Mouse (Mus musculus): ENCODE measurements around the gene Mrpl58. TPM values are rescaled to one million over a fixed set of nuclear protein-coding genes. Genes with fewer than 3 reads are reported as not detected.

The Mrpl58 gene
- polyA plus RNA-seq, 1 experiment from 2014 or later = 204 TPM

DNA sequence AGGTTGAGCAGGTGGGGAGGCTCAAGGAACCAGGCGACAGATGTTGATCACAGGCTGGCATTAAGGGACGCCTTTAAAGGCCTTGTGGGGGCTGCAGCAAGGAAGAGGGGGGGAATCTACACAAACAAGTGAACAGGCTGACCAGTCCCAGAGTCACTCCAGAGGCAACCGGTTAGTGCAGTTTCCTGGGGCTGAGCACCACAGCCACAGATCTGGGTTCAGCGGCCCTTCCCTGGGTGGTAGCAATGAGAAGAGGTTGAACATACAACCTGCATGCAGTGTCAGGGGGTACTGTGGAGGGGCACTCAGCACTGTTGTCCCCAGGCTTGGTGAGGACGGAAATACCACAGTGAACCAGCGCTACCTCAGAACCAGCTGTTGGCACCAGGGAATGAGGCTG lies 29.8 kb downstream of the Mrpl58 start:
- no peak overlapping the region for H3K4me3 ChIP-seq (replicated peaks)
- peaks cover 46% of the 10 kb centered on the region for H3K36me3 ChIP-seq
- no peak overlapping the region for H3K9ac ChIP-seq
- peaks cover 22% of the 10 kb centered on the region for H3K4me1 ChIP-seq
- peak overlapping the region; percentile 29 for H3K27ac ChIP-seq
- H3K9me3 ChIP-seq (replicated peaks) = no peaks in the 10 kb centered on the region
- no peak for ATAC-seq (replicated peaks; ENCODE audit: low FRiP score)
- WGBS = 75% methylated on average over 6 of the region's 6 CpGs
- H3K4me2 ChIP-seq = no peak overlapping the region
- no peaks in the 10 kb centered on the region for H3K27me3 ChIP-seq

DNA sequence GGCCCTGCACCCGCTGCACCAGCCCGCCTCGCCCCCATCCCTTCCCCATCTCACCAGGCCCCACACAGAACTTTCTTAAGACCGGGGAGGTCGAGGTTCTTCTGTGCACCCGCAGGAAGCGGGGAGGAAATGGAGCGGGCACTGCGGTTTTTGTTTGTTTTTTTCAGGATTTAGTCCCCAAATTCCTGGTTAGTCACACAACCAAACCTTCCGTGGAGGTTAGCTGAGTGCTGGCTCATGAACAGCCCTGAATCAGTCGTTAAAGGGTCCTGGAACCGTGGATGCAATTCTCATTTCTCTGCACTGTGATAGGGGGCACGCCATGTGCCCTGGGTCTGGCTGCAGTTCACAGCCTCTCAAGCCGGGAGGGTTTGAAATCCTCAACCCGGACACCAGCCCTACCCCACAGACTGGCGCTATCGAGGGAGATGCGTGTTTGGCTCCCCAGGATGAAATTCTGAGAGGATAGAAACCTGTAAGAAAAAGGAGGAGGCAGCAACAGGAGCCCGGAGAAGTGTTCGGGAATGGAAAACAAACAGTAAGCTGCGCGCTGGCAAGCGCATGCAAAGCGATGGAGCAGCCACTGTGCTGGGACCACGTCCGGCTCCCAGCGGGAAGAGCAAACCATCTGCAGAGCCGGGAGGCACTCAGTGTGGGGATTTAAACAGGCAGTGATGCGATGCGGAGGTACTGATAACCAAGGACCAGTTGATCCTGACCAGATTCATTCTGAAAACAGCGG lies 32.2 kb downstream of the Mrpl58 start:
- peak; percentile 49 for ATAC-seq (replicated peaks; ENCODE audit: low FRiP score)
- peaks cover 21% of the 10 kb centered on the region for H3K4me1 ChIP-seq
- H3K27me3 ChIP-seq = no peaks in the 10 kb centered on the region
- H3K4me3 ChIP-seq (replicated peaks) = peak overlapping the region; percentile 37
- H3K36me3 ChIP-seq = peaks cover 23% of the 10 kb centered on the region
- 5% methylated on average over 31 of the region's 31 CpGs for WGBS
- H3K27ac ChIP-seq = peak overlapping the region; percentile 63; the same call in 1 of the 2 replicates
- peak overlapping the region; percentile 65 for H3K4me2 ChIP-seq
- peak overlapping the region; percentile 48 for H3K9ac ChIP-seq
- no peaks in the 10 kb centered on the region for H3K9me3 ChIP-seq (replicated peaks)

DNA sequence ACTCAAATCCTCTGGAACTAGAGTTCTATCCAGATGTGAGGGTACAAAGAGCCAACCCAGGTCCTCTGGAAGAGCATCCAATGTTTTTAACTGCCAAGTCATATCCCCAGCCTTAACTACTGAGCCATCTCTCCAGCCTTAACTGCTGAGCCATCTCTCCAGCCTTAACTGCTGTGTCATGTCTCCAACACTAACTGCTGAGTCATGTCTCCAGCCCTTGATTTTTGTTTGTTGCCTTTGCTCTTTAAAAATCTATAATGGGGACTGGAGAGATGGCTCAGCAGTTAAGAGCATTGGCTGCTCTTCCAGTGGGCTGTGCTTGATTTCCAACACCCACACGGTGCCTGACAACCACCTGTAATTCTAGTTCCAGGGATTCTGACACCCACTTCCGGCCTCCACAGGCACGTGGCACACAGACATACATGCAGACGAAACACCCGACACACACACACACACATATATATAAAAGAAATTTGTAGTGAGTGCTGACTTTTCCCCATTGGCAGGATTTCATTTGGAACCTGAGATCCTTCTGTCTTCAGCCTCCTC lies 34.1 kb downstream of the Mrpl58 start:
- no peak for ATAC-seq (replicated peaks; ENCODE audit: low FRiP score)
- no peaks in the 10 kb centered on the region for H3K9me3 ChIP-seq (replicated peaks)
- WGBS = 66% methylated on average over 5 of the region's 5 CpGs

DNA sequence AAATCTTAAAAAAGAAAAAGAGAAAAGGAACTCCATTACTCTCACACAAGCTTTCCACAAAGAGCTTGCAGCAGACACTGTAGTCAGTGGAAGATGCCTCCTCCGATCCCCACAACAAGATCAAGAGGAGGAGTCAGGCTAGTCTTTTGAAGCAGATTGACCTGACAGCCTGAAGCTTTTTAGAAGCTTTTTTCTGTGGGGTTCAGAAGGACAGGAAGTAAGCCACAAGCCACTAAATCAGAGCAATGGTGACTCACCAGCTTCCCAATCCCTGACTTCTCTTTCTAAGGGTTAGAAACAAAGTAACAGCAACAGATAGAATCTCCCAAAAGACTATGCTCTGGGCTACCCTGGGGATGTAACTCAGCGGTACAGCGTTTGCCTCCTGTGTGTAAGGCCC lies 35.8 kb downstream of the Mrpl58 start:
- Histone ChIP-seq H3K4me3 (replicated peaks) (no peak overlapping the region), H3K9ac (no peak overlapping the region), H3K4me1 (peaks cover 21% of the 10 kb centered on the region), H3K4me2 (no peak overlapping the region), H3K36me3 (no peaks in the 10 kb centered on the region), H3K27ac (no peak overlapping the region), H3K9me3 (replicated peaks) (no peaks in the 10 kb centered on the region), H3K27me3 (no peaks in the 10 kb centered on the region)
- ATAC-seq (replicated peaks; ENCODE audit: low FRiP score) = no peak
- 71% methylated on average over 3 of the region's 3 CpGs for WGBS

More for the DNA sequence above, 34.1 kb downstream of the Mrpl58 start:
- Histone ChIP-seq H3K4me2 (no peak overlapping the region), H3K4me1 (peaks cover 21% of the 10 kb centered on the region), H3K36me3 (peaks cover 4% of the 10 kb centered on the region; the same call in 1 of the 2 replicates), H3K4me3 (replicated peaks) (no peak overlapping the region), H3K9ac (no peak overlapping the region), H3K27me3 (no peaks in the 10 kb centered on the region), H3K27ac (no peak overlapping the region)

DNA sequence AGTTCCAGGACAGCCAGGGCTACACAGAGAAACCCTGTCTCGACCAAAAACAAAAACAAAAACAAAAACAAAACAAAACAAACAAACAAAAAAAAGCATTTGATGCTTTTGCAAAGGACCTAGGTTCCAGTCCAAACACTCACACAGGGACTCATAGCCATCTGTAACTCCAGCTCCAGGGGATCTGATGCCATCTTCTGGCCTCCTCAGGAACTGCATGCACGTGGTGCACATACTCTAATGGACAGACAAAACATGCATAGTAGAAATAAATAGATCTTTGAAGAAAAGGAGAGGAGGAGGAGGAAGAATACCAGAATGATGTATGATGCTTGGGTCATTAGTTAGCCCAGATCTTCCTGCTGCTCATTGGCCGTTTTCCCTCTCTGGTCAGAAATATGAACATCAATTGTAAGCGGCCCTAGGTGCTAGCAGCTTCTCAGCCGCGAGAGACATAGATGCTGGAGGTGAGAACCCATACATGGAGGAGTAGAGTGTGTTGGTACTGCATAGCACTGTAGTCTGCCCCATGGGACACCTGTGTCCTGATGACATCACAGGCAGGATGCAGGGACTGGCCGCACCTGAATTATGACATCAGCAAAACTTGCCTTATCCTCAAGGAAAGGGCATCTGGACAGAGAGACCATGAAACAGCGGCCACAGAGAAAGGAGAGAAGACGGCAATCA lies 36.5 kb downstream of the Mrpl58 start, which contains the start of gene Trim80:
Trim80 (plus strand) TSS at position 640 of the 690 bp plus-strand sequence.
- Histone ChIP-seq H3K9ac (no peak within 1 kb of the TSS), H3K4me1 (peaks cover 14% of the 10 kb centered on the region), H3K36me3 (no peaks in the 10 kb centered on the region), H3K27ac (no peak within 1 kb of the TSS), H3K9me3 (replicated peaks) (no peaks in the 10 kb centered on the region), H3K27me3 (no peaks in the 10 kb centered on the region), H3K4me2 (no peak within 1 kb of the TSS), H3K4me3 (replicated peaks) (no peak within 1 kb of the TSS)
- ATAC-seq (replicated peaks; ENCODE audit: low FRiP score) = no peak
- 93% methylated on average over 9 of the region's 9 CpGs for WGBS

DNA sequence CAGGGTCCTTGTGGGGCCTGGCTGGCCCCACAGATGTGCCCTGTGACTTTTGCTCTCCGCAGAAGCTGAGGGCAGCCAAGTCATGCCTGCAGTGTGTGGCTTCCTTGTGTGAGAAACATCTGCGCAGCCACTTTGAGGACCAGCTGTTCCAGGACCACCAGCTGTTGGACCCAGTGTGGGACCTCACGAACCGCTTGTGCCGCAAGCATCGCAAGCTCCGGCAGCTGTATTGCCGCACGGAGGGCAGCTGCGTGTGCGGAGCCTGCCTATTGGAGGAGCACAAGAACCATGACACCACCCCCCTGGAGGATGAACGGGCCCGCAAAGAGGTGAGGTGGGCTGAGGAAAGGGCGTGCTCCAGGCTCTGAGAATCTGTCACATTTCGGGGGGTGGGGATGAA lies 37.9 kb downstream of the Mrpl58 start:
- Histone ChIP-seq H3K36me3 (no peaks in the 10 kb centered on the region), H3K9ac (no peak overlapping the region), H3K27me3 (no peaks in the 10 kb centered on the region), H3K4me3 (replicated peaks) (no peak overlapping the region), H3K4me1 (peaks cover 4% of the 10 kb centered on the region), H3K9me3 (replicated peaks) (no peaks in the 10 kb centered on the region), H3K27ac (no peak overlapping the region), H3K4me2 (no peak overlapping the region)
- no peak for ATAC-seq (replicated peaks; ENCODE audit: low FRiP score)
- 56% methylated on average over 15 of the region's 15 CpGs for WGBS

DNA sequence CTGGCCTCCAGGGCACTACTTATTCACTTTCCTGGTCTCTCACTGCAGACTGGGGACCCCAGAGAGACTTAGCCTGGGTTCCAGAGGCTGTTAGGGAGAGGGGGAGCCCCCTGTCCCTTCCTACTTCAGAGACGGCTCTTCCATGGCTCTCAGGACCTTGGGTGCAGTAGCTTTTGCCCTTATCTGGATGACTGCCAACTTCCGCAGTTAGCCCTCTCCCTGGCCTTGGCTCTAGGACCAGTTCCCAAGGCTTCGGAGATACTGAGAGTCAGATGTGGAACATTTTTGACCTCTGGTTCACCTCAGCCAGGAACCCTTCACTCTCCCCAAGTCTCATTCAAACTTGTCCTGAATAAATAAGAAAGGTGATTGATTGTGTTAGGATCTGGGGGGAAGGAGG lies 43.4 kb downstream of the Mrpl58 start:
- ATAC-seq (replicated peaks; ENCODE audit: low FRiP score) = no peak

DNA sequence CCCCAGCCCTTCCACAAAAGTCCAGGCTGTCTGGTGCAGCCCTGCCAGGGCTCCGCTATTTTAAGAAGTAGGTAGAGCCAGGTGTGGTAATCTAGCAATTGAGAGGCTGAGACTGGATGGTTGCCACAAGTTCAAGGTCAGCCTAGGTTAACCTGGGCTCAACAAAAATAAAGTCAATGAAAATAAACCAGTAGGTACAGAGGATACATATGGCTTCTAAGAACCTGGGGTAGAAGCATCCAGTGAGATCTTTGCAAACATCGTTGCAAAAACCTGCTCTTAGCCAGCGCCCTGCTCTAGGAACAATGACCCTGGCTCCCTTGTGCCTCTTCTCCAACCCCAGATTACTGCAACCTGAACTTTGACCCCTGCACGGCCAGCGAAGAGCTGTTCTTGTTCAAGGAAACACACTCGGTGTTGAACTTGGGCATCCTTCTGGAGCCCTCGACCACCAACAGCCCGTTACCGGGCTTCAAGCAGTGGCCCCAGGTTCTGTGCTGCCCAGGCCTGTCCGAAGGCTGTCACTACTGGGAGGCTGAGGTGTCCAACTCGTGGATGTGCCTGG lies 43.9 kb downstream of the Mrpl58 start:
- Histone ChIP-seq H3K4me3 (replicated peaks) (no peak overlapping the region), H3K9me3 (replicated peaks) (no peaks in the 10 kb centered on the region), H3K9ac (no peak overlapping the region), H3K4me1 (peaks cover 44% of the 10 kb centered on the region), H3K27ac (peak overlapping the region; percentile 91), H3K36me3 (no peaks in the 10 kb centered on the region), H3K27me3 (no peaks in the 10 kb centered on the region), H3K4me2 (no peak overlapping the region)
- no peak for ATAC-seq (replicated peaks; ENCODE audit: low FRiP score)
- whole genome bisulfite sequencing = 79% methylated on average over 11 of the region's 11 CpGs

More for the DNA sequence above, 43.4 kb downstream of the Mrpl58 start:
- Histone ChIP-seq H3K9me3 (replicated peaks) (no peaks in the 10 kb centered on the region), H3K4me1 (peaks cover 44% of the 10 kb centered on the region), H3K4me2 (no peak overlapping the region), H3K27ac (peak overlapping the region; percentile 91), H3K9ac (no peak overlapping the region), H3K36me3 (no peaks in the 10 kb centered on the region), H3K27me3 (no peaks in the 10 kb centered on the region), H3K4me3 (replicated peaks) (no peak overlapping the region)
- 45% methylated on average over 3 of the region's 3 CpGs for WGBS

DNA sequence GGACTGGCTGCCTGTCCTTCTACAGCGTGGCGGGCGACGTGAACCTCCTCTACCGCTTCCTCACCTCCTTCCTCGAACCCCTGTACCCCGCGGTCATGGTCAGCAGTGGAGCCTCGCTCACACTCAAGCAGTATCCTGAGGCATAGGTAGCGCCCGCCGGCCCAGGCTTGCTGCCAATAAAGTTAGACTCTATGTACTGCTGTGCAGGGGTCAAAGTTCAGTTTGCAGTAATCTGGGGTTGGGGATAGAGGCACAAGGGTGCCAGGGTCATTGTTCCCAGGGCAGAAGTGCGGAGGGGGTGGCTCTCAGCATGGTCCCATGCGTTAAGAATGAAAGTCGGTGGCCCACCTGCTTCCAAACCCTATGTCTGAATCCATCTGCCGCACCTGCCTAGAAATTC lies 44.5 kb downstream of the Mrpl58 start:
- Histone ChIP-seq H3K4me2 (no peak overlapping the region), H3K9ac (no peak overlapping the region), H3K36me3 (no peaks in the 10 kb centered on the region), H3K9me3 (replicated peaks) (no peaks in the 10 kb centered on the region), H3K4me3 (replicated peaks) (no peak overlapping the region), H3K27me3 (no peaks in the 10 kb centered on the region), H3K4me1 (peaks cover 44% of the 10 kb centered on the region), H3K27ac (peak overlapping the region; percentile 91)
- 86% methylated on average over 16 of the region's 16 CpGs for WGBS
- ATAC-seq (replicated peaks; ENCODE audit: low FRiP score) = no peak

DNA sequence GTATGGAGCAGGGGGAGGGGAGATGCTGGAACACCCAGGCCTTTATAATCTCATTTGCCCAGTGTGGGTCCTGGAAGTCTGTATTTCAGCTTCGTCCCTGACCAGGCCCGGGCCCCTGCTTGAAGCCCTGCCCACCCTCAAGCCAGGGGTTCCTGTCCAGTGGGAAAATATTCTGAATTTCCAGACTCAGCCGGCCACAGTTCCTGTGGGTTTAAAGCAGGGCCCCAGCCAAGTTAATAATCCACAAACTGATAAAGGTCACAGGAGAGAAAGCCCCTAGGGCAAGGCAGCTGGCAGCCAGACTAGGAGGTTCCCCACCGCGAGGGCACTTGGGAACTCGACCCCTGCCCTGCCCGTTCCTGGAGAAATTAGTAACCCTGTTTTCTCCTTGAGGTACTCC lies 45.4 kb downstream of the Mrpl58 start:
- no peaks in the 10 kb centered on the region for H3K27me3 ChIP-seq
- peak overlapping the region; percentile 91 for H3K27ac ChIP-seq
- ATAC-seq (replicated peaks; ENCODE audit: low FRiP score) = peak; percentile 77

DNA sequence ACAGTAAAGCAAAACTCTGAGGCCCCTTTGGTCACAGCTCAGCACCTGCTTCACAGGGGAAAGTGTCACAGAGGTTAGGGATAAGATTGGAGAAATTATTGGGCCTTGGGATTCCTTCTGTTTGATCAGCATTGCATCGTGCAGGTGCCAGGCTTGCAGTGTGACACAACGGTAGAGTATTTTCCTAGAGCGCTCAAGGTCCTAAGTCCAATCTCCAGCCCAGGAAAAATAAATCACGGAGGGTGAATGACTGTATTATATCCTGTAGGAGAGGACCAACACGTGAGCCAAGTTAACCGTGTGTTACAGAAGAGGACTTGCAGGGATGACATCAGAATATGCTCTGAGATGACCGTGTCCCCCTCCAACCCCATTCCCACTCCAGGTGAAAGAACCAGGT lies 46.6 kb downstream of the Mrpl58 start:
- Histone ChIP-seq H3K9ac (no peak overlapping the region), H3K9me3 (replicated peaks) (0 out of 2 replicates have a peak, but pooled peaks cover 2% of the 10 kb centered on the region), H3K36me3 (no peaks in the 10 kb centered on the region), H3K27ac (peak overlapping the region; percentile 91), H3K4me2 (no peak overlapping the region), H3K4me1 (peaks cover 48% of the 10 kb centered on the region), H3K4me3 (replicated peaks) (no peak overlapping the region), H3K27me3 (no peaks in the 10 kb centered on the region)
- ATAC-seq (replicated peaks; ENCODE audit: low FRiP score) = no peak
- WGBS = 67% methylated on average over 7 of the region's 7 CpGs

More for the DNA sequence above, 45.4 kb downstream of the Mrpl58 start:
- Histone ChIP-seq H3K36me3 (no peaks in the 10 kb centered on the region), H3K4me3 (replicated peaks) (no peak overlapping the region), H3K9ac (no peak overlapping the region), H3K4me2 (no peak overlapping the region), H3K4me1 (peaks cover 48% of the 10 kb centered on the region), H3K9me3 (replicated peaks) (no peaks in the 10 kb centered on the region)
- 46% methylated on average over 7 of the region's 7 CpGs for WGBS

DNA sequence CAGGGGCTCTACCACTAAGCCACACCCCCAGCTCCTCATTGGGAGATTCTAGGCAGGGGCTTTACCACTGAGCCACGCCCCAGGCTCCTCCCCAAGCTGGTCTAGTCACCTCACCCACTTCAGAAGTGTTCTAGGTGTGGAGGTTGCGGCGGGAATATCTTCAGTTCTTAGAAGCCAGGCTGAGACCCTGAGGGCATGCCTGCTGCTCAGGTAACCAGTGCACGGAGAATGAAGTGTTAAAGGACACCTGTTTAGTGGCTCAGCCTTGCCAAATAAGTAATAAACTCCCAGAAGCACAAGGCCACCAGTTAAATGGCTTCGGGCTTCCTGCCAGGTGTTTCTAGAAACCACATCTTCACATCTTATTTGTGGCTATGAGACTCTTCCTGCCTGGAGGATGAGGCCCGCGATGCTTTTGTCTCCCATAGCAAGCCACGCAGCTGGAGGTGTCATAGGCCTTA lies 48.3 kb downstream of the Mrpl58 start:
- Histone ChIP-seq H3K4me2 (no peak overlapping the region), H3K4me1 (peaks cover 42% of the 10 kb centered on the region), H3K27me3 (no peaks in the 10 kb centered on the region), H3K9ac (no peak overlapping the region), H3K9me3 (replicated peaks) (0 out of 2 replicates have a peak, but pooled peaks cover 2% of the 10 kb centered on the region), H3K27ac (0 out of 2 replicates have a peak overlapping the region, but pooled peaks have one; percentile 37), H3K4me3 (replicated peaks) (no peak overlapping the region), H3K36me3 (no peaks in the 10 kb centered on the region)
- 80% methylated on average over 8 of the region's 8 CpGs for WGBS
- ATAC-seq (replicated peaks; ENCODE audit: low FRiP score) = no peak
